Mouse (Mus musculus): ENCODE results near the gene Alox5. TPM values are rescaled to one million over a fixed set of nuclear protein-coding genes. Genes with fewer than 3 reads are reported as not detected.

Alox5 gene
- polyA plus RNA-seq, 1 experiment from 2014 or later = 3.3 TPM

- Histone ChIP-seq H3K27me3 (no peaks in the 10 kb centered on the region), H3K36me3 (peaks cover 2% of the 10 kb centered on the region), H3K9ac (no peak overlapping the region), H3K4me1 (replicated peaks) (peaks cover 23% of the 10 kb centered on the region), H3K4me2 (no peak overlapping the region), H3K27ac (no peak overlapping the region), H3K4me3 (replicated peaks) (no peak overlapping the region), H3K9me3 (replicated peaks) (no peaks in the 10 kb centered on the region)
- DNase-seq (no peak), ATAC-seq (ENCODE audit: low read depth) (no peak)
- WGBS (ENCODE audit: insufficient replicate concordance) = 30% methylated on average over 6 of the region's 6 CpGs
These were observed 43.3 kb downstream of the Alox5 start for GRCm38 (mm10) chr6:116417518-116418315.

- 56% methylated on average over 6 of the region's 6 CpGs for WGBS (ENCODE audit: insufficient replicate concordance)
- no peak for ATAC-seq (ENCODE audit: low read depth)
These were observed 44.9 kb downstream of the Alox5 start for GRCm38 (mm10) chr6:116416000-116416552.

GRCm38 (mm10) chr6:116415126-116415676, 45.8 kb downstream of the Alox5 start:
- Histone ChIP-seq H3K36me3 (peaks cover 26% of the 10 kb centered on the region), H3K4me3 (replicated peaks) (no peak overlapping the region), H3K4me1 (replicated peaks) (peaks cover 23% of the 10 kb centered on the region), H3K9me3 (replicated peaks) (no peaks in the 10 kb centered on the region), H3K27me3 (no peaks in the 10 kb centered on the region), H3K9ac (no peak overlapping the region), H3K4me2 (no peak overlapping the region), H3K27ac (no peak overlapping the region)
- WGBS (ENCODE audit: insufficient replicate concordance) = 85% methylated on average over 12 of the region's 12 CpGs
- ATAC-seq (ENCODE audit: low read depth) (no peak), DNase-seq (no peak)

More at GRCm38 (mm10) chr6:116416000-116416552, 44.9 kb downstream of the Alox5 start:
- H3K9ac ChIP-seq = no peak overlapping the region
- H3K27me3 ChIP-seq = no peaks in the 10 kb centered on the region
- H3K27ac ChIP-seq = no peak overlapping the region
- H3K4me1 ChIP-seq (replicated peaks) = peaks cover 23% of the 10 kb centered on the region
- no peak overlapping the region for H3K4me3 ChIP-seq (replicated peaks)
- H3K36me3 ChIP-seq = peaks cover 17% of the 10 kb centered on the region
- no peak overlapping the region for H3K4me2 ChIP-seq
- no peaks in the 10 kb centered on the region for H3K9me3 ChIP-seq (replicated peaks)
- DNase-seq = no peak

DNA sequence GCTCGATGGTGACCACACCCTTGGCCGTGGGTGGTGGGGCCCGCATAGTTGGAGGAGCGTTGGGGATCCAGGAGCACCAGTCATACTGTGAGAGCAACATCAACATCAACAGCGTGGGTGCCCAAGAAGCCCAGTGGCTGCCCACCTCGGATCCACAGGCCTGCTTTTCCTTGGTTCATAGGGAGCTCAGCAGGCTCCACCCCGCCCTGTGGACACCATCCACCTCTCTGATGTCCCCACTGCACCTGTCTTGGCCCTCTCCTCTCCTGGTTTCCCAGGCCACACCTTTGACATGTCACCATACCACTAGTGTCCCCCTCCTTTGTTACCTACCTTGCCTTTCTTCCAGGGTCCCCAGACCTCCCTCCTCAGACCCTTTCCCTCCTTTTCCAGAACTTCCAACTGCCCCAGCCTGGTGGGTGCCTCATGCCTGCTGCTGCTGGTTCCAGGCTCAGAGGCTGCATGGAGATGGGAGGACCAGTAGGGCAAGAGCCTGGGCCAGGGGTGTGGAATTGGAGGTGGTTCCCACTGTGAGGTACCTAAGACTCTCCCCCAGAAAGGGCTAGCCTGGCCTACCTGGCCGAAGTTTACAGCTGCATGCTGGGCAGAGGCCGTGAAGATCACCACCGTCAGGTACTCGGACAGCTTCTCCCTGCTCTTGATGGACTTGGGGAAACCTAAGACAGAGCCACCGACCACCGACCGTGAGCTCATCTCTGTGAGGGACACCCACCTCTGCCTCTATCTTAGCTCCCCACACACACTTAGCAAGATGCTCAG, 48.2 kb downstream of the Alox5 start:
- no peaks in the 10 kb centered on the region for H3K27me3 ChIP-seq
- no peak for ATAC-seq (ENCODE audit: low read depth)
- peaks cover 23% of the 10 kb centered on the region for H3K4me1 ChIP-seq (replicated peaks)
- H3K27ac ChIP-seq = no peak overlapping the region
- H3K36me3 ChIP-seq = peaks cover 49% of the 10 kb centered on the region
- no peak overlapping the region for H3K4me2 ChIP-seq
- no peaks in the 10 kb centered on the region for H3K9me3 ChIP-seq (replicated peaks)
- no peak overlapping the region for H3K4me3 ChIP-seq (replicated peaks)
- 86% methylated on average over 14 of the region's 14 CpGs for WGBS (ENCODE audit: insufficient replicate concordance)
- H3K9ac ChIP-seq = no peak overlapping the region
- no peak for DNase-seq

DNA sequence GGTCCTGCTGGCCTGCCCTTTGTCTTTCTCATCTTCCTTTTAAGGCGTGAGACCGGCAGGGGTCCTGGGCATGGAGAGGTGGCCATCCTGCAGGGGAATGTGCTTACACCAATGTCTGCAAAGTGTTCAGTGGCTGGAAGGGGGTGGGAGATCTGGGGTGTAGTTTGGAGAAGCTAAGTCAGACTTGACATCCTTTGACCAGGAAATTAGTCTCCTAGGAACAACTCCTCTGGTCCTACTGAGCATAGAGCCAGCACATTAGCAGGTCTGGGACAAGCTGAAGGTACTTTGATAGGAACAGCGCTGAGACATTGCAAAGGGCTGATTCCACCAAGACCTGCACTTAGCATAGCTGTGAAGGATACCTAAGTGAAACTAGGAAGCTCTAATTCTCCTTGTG, 49.3 kb downstream of the Alox5 start:
- WGBS (ENCODE audit: insufficient replicate concordance) = 86% methylated on average over 3 of the region's 3 CpGs
- Histone ChIP-seq H3K36me3 (peaks cover 60% of the 10 kb centered on the region), H3K27me3 (no peaks in the 10 kb centered on the region), H3K9ac (no peak overlapping the region), H3K9me3 (replicated peaks) (no peaks in the 10 kb centered on the region), H3K4me1 (replicated peaks) (peaks cover 23% of the 10 kb centered on the region), H3K4me2 (no peak overlapping the region), H3K27ac (no peak overlapping the region), H3K4me3 (replicated peaks) (no peak overlapping the region)
- ATAC-seq (ENCODE audit: low read depth) (no peak), DNase-seq (no peak)

DNA sequence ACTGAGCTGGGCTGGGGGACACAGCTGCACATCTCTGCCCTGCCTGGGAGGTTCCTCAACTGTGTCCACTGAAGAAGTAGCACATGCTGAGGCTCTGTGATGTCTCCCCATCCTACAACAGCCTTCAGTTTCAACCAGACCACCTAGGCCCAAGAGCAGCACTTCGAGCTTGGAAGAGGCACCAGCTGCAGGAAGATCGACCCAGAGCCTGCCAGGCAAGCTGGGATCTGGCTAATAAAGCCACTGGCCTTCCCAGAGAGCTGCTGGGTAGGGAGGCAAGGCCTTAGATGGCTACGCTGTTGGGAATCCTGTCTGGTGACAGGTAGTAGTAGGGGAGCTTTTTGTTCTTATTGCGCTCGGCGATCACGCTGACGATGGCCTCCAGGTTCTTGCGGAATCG, 50.5 kb downstream of the Alox5 start:
- no peak overlapping the region for H3K27ac ChIP-seq
- no peak overlapping the region for H3K4me3 ChIP-seq (replicated peaks)
- H3K9ac ChIP-seq = no peak overlapping the region
- DNase-seq = no peak
- 98% methylated on average over 10 of the region's 10 CpGs for WGBS (ENCODE audit: insufficient replicate concordance)
- H3K4me1 ChIP-seq (replicated peaks) = peaks cover 15% of the 10 kb centered on the region
- H3K9me3 ChIP-seq (replicated peaks) = no peaks in the 10 kb centered on the region
- H3K27me3 ChIP-seq = no peaks in the 10 kb centered on the region
- H3K36me3 ChIP-seq = peaks cover 72% of the 10 kb centered on the region
- ATAC-seq (ENCODE audit: low read depth) = no peak
- H3K4me2 ChIP-seq = no peak overlapping the region

- H3K9me3 ChIP-seq (replicated peaks) = no peaks in the 10 kb centered on the region
- H3K4me2 ChIP-seq = no peak overlapping the region
- 60% methylated on average over 6 of the region's 6 CpGs for WGBS (ENCODE audit: insufficient replicate concordance)
- H3K9ac ChIP-seq = no peak overlapping the region
- no peak for DNase-seq
- no peak overlapping the region for H3K4me3 ChIP-seq (replicated peaks)
- H3K4me1 ChIP-seq (replicated peaks) = no peaks in the 10 kb centered on the region
- peaks cover 95% of the 10 kb centered on the region for H3K36me3 ChIP-seq
- no peak overlapping the region for H3K27ac ChIP-seq
- H3K27me3 ChIP-seq = no peaks in the 10 kb centered on the region
- no peak for ATAC-seq (ENCODE audit: low read depth)
These were observed 52.9 kb downstream of the Alox5 start for GRCm38 (mm10) chr6:116407956-116408657.

- WGBS (ENCODE audit: insufficient replicate concordance) = 90% methylated on average over 4 of the region's 4 CpGs
- no peak for ATAC-seq (ENCODE audit: low read depth)
- DNase-seq = no peak
- H3K4me1 ChIP-seq (replicated peaks) = no peaks in the 10 kb centered on the region
- no peaks in the 10 kb centered on the region for H3K27me3 ChIP-seq
- no peak overlapping the region for H3K4me2 ChIP-seq
- H3K4me3 ChIP-seq (replicated peaks) = no peak overlapping the region
- H3K36me3 ChIP-seq = peaks cover 96% of the 10 kb centered on the region
- H3K9ac ChIP-seq = no peak overlapping the region
- no peaks in the 10 kb centered on the region for H3K9me3 ChIP-seq (replicated peaks)
- H3K27ac ChIP-seq = no peak overlapping the region
These were observed 53.8 kb downstream of the Alox5 start for GRCm38 (mm10) chr6:116407216-116407615.

DNA sequence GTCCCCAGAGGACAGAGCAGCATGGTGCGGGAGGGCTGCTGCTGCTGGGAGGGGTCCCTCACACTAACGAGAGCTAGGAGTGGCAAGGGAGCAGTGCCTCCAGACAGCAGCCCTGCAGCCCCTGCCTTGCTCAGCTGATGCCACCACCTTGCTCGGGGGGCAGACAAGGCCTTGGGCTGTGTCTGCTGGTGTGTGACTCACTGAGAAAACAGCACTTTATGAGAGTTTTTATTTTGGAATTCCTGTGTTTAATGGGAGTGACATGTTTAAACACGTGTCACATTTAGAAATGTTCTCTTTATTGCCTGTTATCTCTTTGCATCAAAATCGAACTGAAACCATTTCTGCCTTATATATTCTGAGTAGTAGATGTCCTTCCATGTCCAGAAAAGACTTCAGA, 54.3 kb downstream of the Alox5 start:
- Histone ChIP-seq H3K27me3 (no peaks in the 10 kb centered on the region), H3K4me3 (replicated peaks) (no peak overlapping the region), H3K9ac (no peak overlapping the region), H3K4me2 (no peak overlapping the region), H3K27ac (no peak overlapping the region), H3K4me1 (replicated peaks) (no peaks in the 10 kb centered on the region), H3K36me3 (peaks cover 97% of the 10 kb centered on the region), H3K9me3 (replicated peaks) (no peaks in the 10 kb centered on the region)
- WGBS (ENCODE audit: insufficient replicate concordance) = 71% methylated on average over 5 of the region's 5 CpGs
- ATAC-seq (ENCODE audit: low read depth) = no peak
- no peak for DNase-seq

- Histone ChIP-seq H3K27me3 (no peaks in the 10 kb centered on the region), H3K4me1 (replicated peaks) (no peaks in the 10 kb centered on the region), H3K9me3 (replicated peaks) (no peaks in the 10 kb centered on the region), H3K27ac (no peak overlapping the region), H3K9ac (no peak overlapping the region), H3K4me3 (replicated peaks) (no peak overlapping the region), H3K4me2 (no peak overlapping the region), H3K36me3 (peaks cover 98% of the 10 kb centered on the region)
- DNase-seq (no peak), ATAC-seq (ENCODE audit: low read depth) (no peak)
- 62% methylated on average over 2 of the region's 2 CpGs for WGBS (ENCODE audit: insufficient replicate concordance)
These were observed 54.8 kb downstream of the Alox5 start for GRCm38 (mm10) chr6:116406152-116406551.

GRCm38 (mm10) chr6:116405715-116406114, 55.3 kb downstream of the Alox5 start:
- H3K9me3 ChIP-seq (replicated peaks) = no peaks in the 10 kb centered on the region
- H3K4me3 ChIP-seq (replicated peaks) = no peak overlapping the region
- H3K36me3 ChIP-seq = peaks cover 98% of the 10 kb centered on the region
- ATAC-seq (ENCODE audit: low read depth) (no peak), DNase-seq (no peak)
- no peak overlapping the region for H3K27ac ChIP-seq
- 77% methylated on average over 5 of the region's 5 CpGs for WGBS (ENCODE audit: insufficient replicate concordance)
- H3K4me1 ChIP-seq (replicated peaks) = no peaks in the 10 kb centered on the region
- H3K9ac ChIP-seq = no peak overlapping the region
- no peaks in the 10 kb centered on the region for H3K27me3 ChIP-seq
- no peak overlapping the region for H3K4me2 ChIP-seq

Measured in liver, embryonic 13.5 days (tissue).